Mouse (Mus musculus): Measurements from ENCODE around the gene Vps11. TPM values are rescaled to one million over a fixed set of nuclear protein-coding genes. Genes with fewer than 3 reads are reported as not detected.
A peak's percentile ranks its signal among the peaks of the same experiment; 100 is the strongest.
"Not testable (repeated sequence)": the region's sequence is repeated elsewhere in the genome, so short reads cannot be mapped to it uniquely, and the experiment has no call there.

Vps11 gene
- polyA plus RNA-seq, 1 experiment from 2014 or later, result 14.6 TPM

GRCm38 (mm10) chr9:44323656-44324055 is 37.8 kb downstream of the Vps11 start:
- H3K9ac ChIP-seq; H3K4me2 ChIP-seq; H3K27ac ChIP-seq (replicated peaks); ATAC-seq (ENCODE audit: insufficient read depth); H3K4me3 ChIP-seq (replicated peaks); H3K9me3 ChIP-seq (replicated peaks); H3K27me3 ChIP-seq; H3K36me3 ChIP-seq (replicated peaks): not testable (repeated sequence)
- H3K4me1 ChIP-seq (replicated peaks), result peaks cover 61% of the 10 kb centered on the region
- 65% methylated on average over 4 of the region's 4 CpGs for WGBS (ENCODE audit: insufficient replicate concordance)

DNA sequence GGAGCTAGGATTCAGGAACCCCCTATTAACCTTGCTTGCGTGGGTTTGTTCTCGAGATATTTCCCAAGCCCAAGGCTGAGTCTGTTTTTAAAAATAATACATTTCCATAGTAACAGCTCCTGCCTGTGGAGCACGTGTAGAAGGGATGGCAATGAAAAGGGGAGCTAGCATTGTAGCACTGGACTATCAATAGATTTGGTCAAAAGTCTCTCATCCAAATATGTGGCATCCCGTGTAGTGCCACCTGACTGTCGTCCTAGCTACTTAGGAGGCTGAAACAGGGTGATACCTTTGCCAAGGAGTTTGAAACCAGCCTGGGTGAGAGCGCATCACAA is 40.7 kb downstream of the Vps11 start:
- Histone ChIP-seq H3K9ac (peak overlapping the region; percentile 52; the same call in 1 of the 2 replicates), H3K27ac (replicated peaks) (peak overlapping the region; percentile 84), H3K4me1 (replicated peaks) (peaks cover 60% of the 10 kb centered on the region), H3K4me2 (peak overlapping the region; percentile 84), H3K9me3 (replicated peaks) (no peaks in the 10 kb centered on the region), H3K36me3 (replicated peaks) (peaks cover 20% of the 10 kb centered on the region), H3K4me3 (replicated peaks) (peak overlapping the region; percentile 99), H3K27me3 (no peaks in the 10 kb centered on the region)
- no peak for ATAC-seq (ENCODE audit: insufficient read depth)
- WGBS (ENCODE audit: insufficient replicate concordance), result 23% methylated on average over 6 of the region's 6 CpGs

GRCm38 (mm10) chr9:44319887-44320798 is 41.3 kb downstream of the Vps11 start, which contains the start of gene C2cd2l:
Gene C2cd2l (minus strand): TSS chr9:44320285.
- peaks cover 57% of the 10 kb centered on the region for H3K4me1 ChIP-seq (replicated peaks)
- WGBS (ENCODE audit: insufficient replicate concordance), result under 1% methylated on average over 67 of the region's 67 CpGs
- H3K4me2 ChIP-seq, result peak within 1 kb of the TSS; percentile 84
- H3K9ac ChIP-seq, result peak within 1 kb of the TSS; percentile 100
- no peaks in the 10 kb centered on the region for H3K9me3 ChIP-seq (replicated peaks)
- peaks cover 26% of the 10 kb centered on the region for H3K36me3 ChIP-seq (replicated peaks)
- peak; percentile 96 for ATAC-seq (ENCODE audit: insufficient read depth)
- peak within 1 kb of the TSS; percentile 91 for H3K27ac ChIP-seq (replicated peaks)
- no peaks in the 10 kb centered on the region for H3K27me3 ChIP-seq
- H3K4me3 ChIP-seq (replicated peaks), result peak within 1 kb of the TSS; percentile 99

- Histone ChIP-seq H3K4me2 (peak overlapping the region; percentile 84), H3K27me3 (no peaks in the 10 kb centered on the region), H3K27ac (replicated peaks) (peak overlapping the region; percentile 91), H3K4me3 (replicated peaks) (peak overlapping the region; percentile 99), H3K9me3 (replicated peaks) (no peaks in the 10 kb centered on the region), H3K4me1 (replicated peaks) (peaks cover 49% of the 10 kb centered on the region), H3K36me3 (replicated peaks) (peaks cover 34% of the 10 kb centered on the region), H3K9ac (peak overlapping the region; percentile 100)
- WGBS (ENCODE audit: insufficient replicate concordance), result 3% methylated on average over 37 of the region's 37 CpGs
- ATAC-seq (ENCODE audit: insufficient read depth), result peak; percentile 14
Observed at GRCm38 (mm10) chr9:44319105-44319886, 42.2 kb downstream of the Vps11 start.

GRCm38 (mm10) chr9:44318826-44319095 is 42.7 kb downstream of the Vps11 start:
- peak overlapping the region; percentile 99 for H3K4me3 ChIP-seq (replicated peaks)
- peak overlapping the region; percentile 91 for H3K27ac ChIP-seq (replicated peaks)
- H3K36me3 ChIP-seq (replicated peaks), result peaks cover 40% of the 10 kb centered on the region
- H3K9ac ChIP-seq, result peak overlapping the region; percentile 100
- WGBS (ENCODE audit: insufficient replicate concordance), result 36% methylated on average over 3 of the region's 3 CpGs
- no peak for ATAC-seq (ENCODE audit: insufficient read depth)
- no peaks in the 10 kb centered on the region for H3K27me3 ChIP-seq
- peaks cover 47% of the 10 kb centered on the region for H3K4me1 ChIP-seq (replicated peaks)
- H3K9me3 ChIP-seq (replicated peaks), result no peaks in the 10 kb centered on the region
- peak overlapping the region; percentile 84 for H3K4me2 ChIP-seq

DNA sequence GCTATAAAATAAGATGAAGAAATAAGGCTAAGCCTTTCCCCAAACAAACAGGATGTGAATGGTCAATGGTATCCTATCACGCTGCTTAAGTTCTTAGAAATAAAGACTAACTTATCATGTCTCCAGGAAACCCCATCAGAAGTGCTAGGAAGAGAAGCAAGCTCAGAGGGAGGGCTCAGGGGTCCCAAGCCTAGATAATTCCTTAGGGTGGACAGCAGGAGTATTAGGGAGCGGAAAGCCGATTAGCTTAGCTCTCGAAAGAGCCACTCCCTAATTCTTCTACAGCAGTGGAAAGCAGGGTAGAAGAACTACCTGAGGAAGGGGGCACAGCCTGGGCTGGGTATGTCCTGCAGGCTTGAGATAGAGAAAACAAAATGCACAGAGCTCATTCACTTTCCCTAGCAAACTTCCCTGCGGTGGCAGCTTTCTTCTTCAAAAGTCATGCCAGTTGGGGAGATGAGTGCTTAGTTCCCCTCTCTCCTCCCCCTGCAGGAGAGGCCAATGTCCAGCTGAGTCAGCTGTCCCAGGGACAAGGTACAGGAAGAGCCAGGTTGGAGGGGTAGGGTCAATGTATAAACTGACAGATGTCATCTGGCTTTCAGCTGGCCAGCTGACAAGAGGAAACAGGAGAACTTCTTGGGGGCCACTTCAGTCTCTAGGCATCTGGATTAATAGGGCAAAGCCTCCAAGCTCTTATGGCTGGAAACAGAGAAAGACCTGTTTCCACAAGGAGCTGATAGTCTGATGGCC is 43.2 kb downstream of the Vps11 start:
- WGBS (ENCODE audit: insufficient replicate concordance), result 58% methylated on average over 5 of the region's 5 CpGs
- no peak for ATAC-seq (ENCODE audit: insufficient read depth)

GRCm38 (mm10) chr9:44317452-44317851 is 44.0 kb downstream of the Vps11 start:
- Histone ChIP-seq H3K4me2 (peak overlapping the region; percentile 84), H3K4me3 (replicated peaks) (peak overlapping the region; percentile 99), H3K36me3 (replicated peaks) (peaks cover 53% of the 10 kb centered on the region), H3K27me3 (no peaks in the 10 kb centered on the region), H3K27ac (replicated peaks) (0 out of 2 replicates have a peak overlapping the region, but pooled peaks have one; percentile 91), H3K9me3 (replicated peaks) (no peaks in the 10 kb centered on the region), H3K4me1 (replicated peaks) (peaks cover 43% of the 10 kb centered on the region), H3K9ac (peak overlapping the region; percentile 100; the same call in 1 of the 2 replicates)
- ATAC-seq (ENCODE audit: insufficient read depth), result no peak
- 77% methylated on average over 4 of the region's 4 CpGs for WGBS (ENCODE audit: insufficient replicate concordance)

More for the DNA sequence above, 43.2 kb downstream of the Vps11 start:
- Histone ChIP-seq H3K4me3 (replicated peaks) (peak overlapping the region; percentile 99), H3K27me3 (no peaks in the 10 kb centered on the region), H3K36me3 (replicated peaks) (peaks cover 45% of the 10 kb centered on the region), H3K4me1 (replicated peaks) (peaks cover 47% of the 10 kb centered on the region), H3K4me2 (peak overlapping the region; percentile 84), H3K27ac (replicated peaks) (peak overlapping the region; percentile 91), H3K9ac (peak overlapping the region; percentile 100), H3K9me3 (replicated peaks) (no peaks in the 10 kb centered on the region)

- Histone ChIP-seq H3K9me3 (replicated peaks) (no peaks in the 10 kb centered on the region), H3K27ac (replicated peaks) (no peak overlapping the region), H3K36me3 (replicated peaks) (peaks cover 77% of the 10 kb centered on the region), H3K4me2 (no peak overlapping the region), H3K4me1 (replicated peaks) (peaks cover 43% of the 10 kb centered on the region), H3K27me3 (no peaks in the 10 kb centered on the region), H3K4me3 (replicated peaks) (no peak overlapping the region), H3K9ac (no peak overlapping the region)
- 94% methylated on average over 18 of the region's 18 CpGs for whole genome bisulfite sequencing (ENCODE audit: insufficient replicate concordance)
- no peak for ATAC-seq (ENCODE audit: insufficient read depth)
Observed at GRCm38 (mm10) chr9:44314910-44315309, 46.6 kb downstream of the Vps11 start.

DNA sequence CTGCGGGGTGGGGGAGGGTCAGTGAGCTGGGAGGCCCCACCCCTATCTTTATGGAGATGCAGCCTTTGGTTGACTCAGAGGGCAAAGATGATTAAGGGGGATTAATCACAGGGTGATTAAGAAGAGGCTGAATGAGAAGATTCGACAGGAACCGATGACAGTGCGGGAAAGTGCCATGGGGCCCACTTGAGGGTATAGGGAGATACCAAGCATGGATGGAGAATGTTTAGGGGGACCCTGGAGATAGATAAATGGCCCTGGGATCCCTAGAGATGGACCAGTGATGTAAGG is 47.3 kb downstream of the Vps11 start:
- H3K27me3 ChIP-seq, result no peaks in the 10 kb centered on the region
- H3K4me1 ChIP-seq (replicated peaks), result peaks cover 47% of the 10 kb centered on the region
- H3K4me2 ChIP-seq, result no peak overlapping the region
- no peak overlapping the region for H3K4me3 ChIP-seq (replicated peaks)
- H3K27ac ChIP-seq (replicated peaks), result no peak overlapping the region
- 84% methylated on average over 4 of the region's 4 CpGs for WGBS (ENCODE audit: insufficient replicate concordance)
- no peak for ATAC-seq (ENCODE audit: insufficient read depth)
- H3K36me3 ChIP-seq (replicated peaks), result peaks cover 84% of the 10 kb centered on the region
- H3K9ac ChIP-seq, result no peak overlapping the region
- no peaks in the 10 kb centered on the region for H3K9me3 ChIP-seq (replicated peaks)

DNA sequence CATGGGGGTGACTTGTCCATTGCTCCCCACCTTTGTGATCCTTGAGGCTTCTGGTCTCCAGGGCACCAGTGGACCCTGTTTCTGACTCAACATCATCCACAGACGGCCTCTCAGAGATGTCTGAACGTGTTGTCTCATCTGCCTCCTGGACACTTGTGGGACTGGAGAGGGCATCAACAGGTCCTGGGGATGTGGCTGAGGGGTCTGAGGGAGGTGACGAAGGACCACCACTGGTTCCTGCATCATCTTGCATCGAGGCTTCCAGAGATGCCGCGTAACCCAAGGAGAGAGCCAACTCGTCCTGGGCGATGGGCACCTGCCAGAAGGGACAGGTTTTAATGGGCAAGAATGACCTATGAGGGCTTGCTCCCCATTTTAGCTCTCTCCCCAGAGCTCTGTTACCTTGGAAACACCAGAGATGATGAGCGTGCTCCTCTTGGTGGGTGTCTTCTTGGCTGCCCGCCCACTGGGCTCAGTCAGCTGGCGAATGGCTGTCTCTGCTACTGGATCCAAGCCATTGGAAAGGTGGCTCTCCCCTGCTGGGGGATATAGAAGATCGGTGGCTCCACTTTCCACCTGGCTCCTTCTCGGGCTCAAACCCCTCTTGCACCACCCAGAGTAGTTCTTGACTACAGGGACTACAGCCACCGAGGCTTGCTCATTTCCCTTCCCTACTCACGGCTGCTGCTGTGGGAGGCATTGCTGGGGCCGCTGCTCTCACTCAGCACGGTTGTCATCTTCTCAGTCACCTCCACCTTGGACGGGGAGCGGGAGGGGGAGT is 47.8 kb downstream of the Vps11 start:
- Histone ChIP-seq H3K4me1 (replicated peaks) (peaks cover 42% of the 10 kb centered on the region), H3K9me3 (replicated peaks) (no peaks in the 10 kb centered on the region), H3K4me2 (no peak overlapping the region), H3K9ac (no peak overlapping the region), H3K36me3 (replicated peaks) (peaks cover 84% of the 10 kb centered on the region), H3K27ac (replicated peaks) (no peak overlapping the region), H3K27me3 (no peaks in the 10 kb centered on the region), H3K4me3 (replicated peaks) (no peak overlapping the region)
- ATAC-seq (ENCODE audit: insufficient read depth), result no peak
- 83% methylated on average over 19 of the region's 19 CpGs for WGBS (ENCODE audit: insufficient replicate concordance)
